Mouse (Mus musculus) heart, embryonic 14.5 days (tissue): ENCODE measurements around the gene Fermt2. TPM values are rescaled to one million over a fixed set of nuclear protein-coding genes. Genes with fewer than 3 reads are reported as not detected.

Experiments used
- ATAC-seq: fragments of 200-750 bp; cut with Nextera tagmentation; 2 replicates; pipeline ENCODE4 v1.8.0; 2017; ENCODE audit warnings: low read depth, moderate TSS enrichment; ENCODE audit not compliant: insufficient number of reproducible peaks, insufficient read depth, low FRiP score
- H3K27ac ChIP-seq, 2 experiments: fragments of 200-500 bp in 1 of 2; fragments of 300-500 bp in 1 of 2; sonication (generic) in 1 of 2; replicated peaks in 1 of 2; 2 replicates each; pipeline ENCODE4 v1.5.1; 2012 to 2014; ENCODE audit warnings: low read depth in 2 of 2, low read length in 2 of 2, control low read depth in 1 of 2, mild to moderate bottlenecking in 1 of 2, mixed read lengths in 1 of 2; ENCODE audit not compliant: control insufficient read depth in 1 of 2, insufficient read depth in 1 of 2
- H3K27me3 ChIP-seq: fragments of 300-500 bp; sonication (generic); 2 replicates; pipeline ENCODE4 v1.6.1; 2014; ENCODE audit warnings: mild to moderate bottlenecking, low read length, control low read depth; ENCODE audit not compliant: control insufficient read depth, insufficient read depth
- H3K36me3 ChIP-seq: fragments of 300-500 bp; sonication (generic); 2 replicates; pipeline ENCODE4 v1.6.1; 2014; ENCODE audit warnings: mild to moderate bottlenecking, control low read depth, low read length, mixed read lengths; ENCODE audit not compliant: control insufficient read depth, insufficient read depth
- H3K4me1 ChIP-seq, 2 experiments: fragments of 200-500 bp in 1 of 2; fragments of 300-500 bp in 1 of 2; sonication (generic) in 1 of 2; 2 replicates each; pipeline ENCODE4 v1.6.1; 2012 to 2014; ENCODE audit warnings: low read length in 2 of 2, control low read depth in 1 of 2, mixed read lengths in 1 of 2; ENCODE audit not compliant: control insufficient read depth in 2 of 2, insufficient read depth in 2 of 2
- H3K4me2 ChIP-seq: fragments of 300-500 bp; sonication (generic); 2 replicates; pipeline ENCODE4 v1.6.1; 2014; ENCODE audit warnings: mild to moderate bottlenecking, low read length
- H3K4me3 ChIP-seq, 2 experiments: fragments of 200-500 bp in 1 of 2; fragments of 300-500 bp in 1 of 2; sonication (generic) in 1 of 2; 2 replicates each; pipeline ENCODE4 v1.5.1; 2012 to 2014; ENCODE audit warnings: low read length in 2 of 2, mild to moderate bottlenecking in 2 of 2, control low read depth in 1 of 2, low read depth in 1 of 2, moderate library complexity in 1 of 2; ENCODE audit not compliant: control insufficient read depth in 1 of 2, insufficient read depth in 1 of 2
- H3K9ac ChIP-seq: fragments of 300-500 bp; sonication (generic); 2 replicates; pipeline ENCODE4 v1.6.1; 2014; ENCODE audit warnings: mild to moderate bottlenecking, low read length
- H3K9me3 ChIP-seq: fragments of 300-500 bp; sonication (generic); 2 replicates; pipeline ENCODE4 v1.6.1; 2016; ENCODE audit warnings: low read length, control low read depth; ENCODE audit not compliant: control insufficient read depth
- WGBS: fragments of 180-500 bp; shearing (Covaris S2); extraction: QIAGEN DNeasy Blood & Tissue Kit; methylation state at CpG from one replicate; pipeline ENCODE4 v1.1.7; 2014; 5-methylcytosine and 5-hydroxymethylcytosine counted together
- polyA plus RNA-seq: library from polyadenylated mRNA; unstranded; fragments of >200 nt; fragmentation: Nextera tagmentation; extraction: Ambion mirVana; gene quantifications from 2 replicates; pipeline ENCODE4 v1.2.1, GENCODE M21; 2014

The Fermt2 gene
- polyA plus RNA-seq, 1 experiment from 2014 or later: 228 TPM

DNA sequence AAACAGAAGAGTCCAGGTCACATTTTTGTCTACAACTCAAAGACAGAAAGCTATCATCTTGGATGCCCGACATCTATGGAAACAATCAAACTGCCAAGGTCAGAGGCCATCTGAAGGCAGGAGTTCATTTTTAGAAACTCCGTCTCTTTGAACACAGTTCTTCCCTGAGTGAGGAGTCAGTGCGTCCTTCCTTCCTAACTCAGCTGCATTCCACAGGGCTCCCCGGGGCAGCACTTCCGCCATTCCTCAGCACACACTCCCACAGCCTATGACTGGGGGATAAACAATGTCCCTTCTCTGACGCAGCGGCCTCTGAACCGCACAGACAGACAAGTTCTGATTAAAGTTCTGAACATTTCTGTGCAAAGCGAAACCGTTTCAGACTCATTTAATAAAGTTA, 66.3 kb downstream of the Fermt2 start:
- Histone ChIP-seq H3K27ac (peak overlapping the region; percentile 68 to 81), H3K9me3 (no peaks in the 10 kb centered on the region), H3K4me2 (peak overlapping the region; percentile 19), H3K4me1 (peaks cover 4 to 22% of the 10 kb centered on the region in 2 experiments), H3K9ac (peak overlapping the region; percentile 47; the same call in 1 of the 2 replicates), H3K4me3 (no peak overlapping the region), H3K36me3 (peaks cover 91% of the 10 kb centered on the region), H3K27me3 (no peaks in the 10 kb centered on the region)
- 5% methylated on average over 10 of the region's 10 CpGs for WGBS
- peak; percentile 74 for ATAC-seq

GRCm38 (mm10) chr14:45462875-45463475, 66.9 kb downstream of the Fermt2 start:
- H3K9ac ChIP-seq: peak overlapping the region; percentile 47; the same call in 1 of the 2 replicates

DNA sequence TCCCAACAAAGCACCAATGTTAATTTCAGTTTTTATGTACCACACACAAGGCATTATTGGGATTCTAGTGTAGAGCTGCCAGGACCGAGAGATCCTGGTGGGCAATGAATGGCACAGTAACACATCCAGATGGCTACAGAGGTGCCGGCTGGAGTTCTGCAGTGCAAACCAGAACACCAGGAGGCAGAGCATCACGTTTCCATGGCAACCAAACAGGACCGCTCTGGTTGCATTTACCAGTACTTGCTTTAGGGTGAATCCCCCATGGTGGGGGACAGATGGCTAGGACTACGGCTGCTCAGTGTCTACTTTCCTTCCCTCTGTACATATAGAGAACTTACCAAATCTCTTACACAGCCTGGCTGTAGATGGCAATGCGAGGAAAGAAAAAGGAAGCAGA, 67.5 kb downstream of the Fermt2 start:
- Histone ChIP-seq H3K27ac (no peak overlapping the region), H3K9me3 (no peaks in the 10 kb centered on the region), H3K4me3 (no peak overlapping the region), H3K36me3 (peaks cover 94% of the 10 kb centered on the region), H3K9ac (no peak overlapping the region), H3K27me3 (no peaks in the 10 kb centered on the region), H3K4me2 (no peak overlapping the region), H3K4me1 (peaks cover 4 to 24% of the 10 kb centered on the region in 2 experiments)
- WGBS: 68% methylated on average over 6 of the region's 6 CpGs
- ATAC-seq: no peak

More at GRCm38 (mm10) chr14:45462875-45463475, 66.9 kb downstream of the Fermt2 start:
- no peaks in the 10 kb centered on the region for H3K9me3 ChIP-seq
- H3K27me3 ChIP-seq: no peaks in the 10 kb centered on the region
- WGBS: 63% methylated on average over 10 of the region's 10 CpGs
- H3K36me3 ChIP-seq: peaks cover 94% of the 10 kb centered on the region
- peaks cover 4 to 22% of the 10 kb centered on the region in 2 experiments for H3K4me1 ChIP-seq
- H3K27ac ChIP-seq: peak overlapping the region; percentile 68 to 81
- no peak overlapping the region for H3K4me3 ChIP-seq
- no peak overlapping the region for H3K4me2 ChIP-seq
- no peak for ATAC-seq

- Histone ChIP-seq H3K27me3 (no peaks in the 10 kb centered on the region), H3K4me3 (no peak overlapping the region), H3K36me3 (peaks cover 91% of the 10 kb centered on the region), H3K27ac (no peak overlapping the region), H3K9ac (no peak overlapping the region), H3K4me2 (no peak overlapping the region), H3K4me1 (peaks cover 6 to 24% of the 10 kb centered on the region in 2 experiments), H3K9me3 (no peaks in the 10 kb centered on the region)
- ATAC-seq: no peak
- 95% methylated on average over 6 of the region's 6 CpGs for WGBS
Measured at GRCm38 (mm10) chr14:45461945-45462344, 68.0 kb downstream of the Fermt2 start.

GRCm38 (mm10) chr14:45460491-45460890, 69.4 kb downstream of the Fermt2 start:
- H3K9ac ChIP-seq: no peak overlapping the region
- H3K27ac ChIP-seq: no peak overlapping the region
- no peak for ATAC-seq
- 89% methylated on average over 10 of the region's 10 CpGs for WGBS
- no peak overlapping the region for H3K4me2 ChIP-seq
- peaks cover 15 to 33% of the 10 kb centered on the region in 2 experiments for H3K4me1 ChIP-seq
- H3K27me3 ChIP-seq: no peaks in the 10 kb centered on the region
- peaks cover 78% of the 10 kb centered on the region for H3K36me3 ChIP-seq
- no peaks in the 10 kb centered on the region for H3K9me3 ChIP-seq
- H3K4me3 ChIP-seq: no peak overlapping the region

GRCm38 (mm10) chr14:45459877-45460276, 70.0 kb downstream of the Fermt2 start:
- H3K27ac ChIP-seq: no peak overlapping the region
- no peaks in the 10 kb centered on the region for H3K9me3 ChIP-seq
- H3K9ac ChIP-seq: no peak overlapping the region
- WGBS: 94% methylated on average over 14 of the region's 14 CpGs
- peaks cover 17 to 33% of the 10 kb centered on the region in 2 experiments for H3K4me1 ChIP-seq
- no peak for ATAC-seq
- H3K4me2 ChIP-seq: no peak overlapping the region
- no peaks in the 10 kb centered on the region for H3K27me3 ChIP-seq
- no peak overlapping the region for H3K4me3 ChIP-seq
- peaks cover 73% of the 10 kb centered on the region for H3K36me3 ChIP-seq

DNA sequence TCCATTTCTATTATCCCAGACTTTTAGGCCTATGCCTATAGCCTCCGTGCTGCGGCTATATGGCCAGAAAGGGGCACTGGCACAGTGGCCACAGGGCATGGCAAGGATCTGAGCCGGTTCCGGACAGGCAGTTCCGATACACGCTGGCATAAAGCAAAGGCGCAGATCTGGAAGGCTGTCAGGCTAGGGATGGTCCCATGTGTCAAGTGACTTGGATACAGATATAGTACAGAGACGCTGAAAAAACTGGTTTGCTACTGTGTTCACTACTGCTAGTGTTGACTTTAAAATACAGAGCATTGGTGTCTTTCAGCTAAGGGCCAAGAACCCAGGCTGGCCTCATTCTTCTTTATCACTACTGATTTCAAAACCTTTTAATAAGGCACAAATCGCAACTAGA, 72.9 kb downstream of the Fermt2 start:
- no peak overlapping the region for H3K4me3 ChIP-seq
- H3K27me3 ChIP-seq: no peaks in the 10 kb centered on the region
- no peak for ATAC-seq
- H3K27ac ChIP-seq: peak overlapping the region; percentile 73 to 74
- 52% methylated on average over 9 of the region's 9 CpGs for WGBS
- H3K4me2 ChIP-seq: no peak overlapping the region
- no peaks in the 10 kb centered on the region for H3K9me3 ChIP-seq
- peaks cover 49% of the 10 kb centered on the region for H3K36me3 ChIP-seq
- H3K4me1 ChIP-seq: peaks cover 33 to 40% of the 10 kb centered on the region in 2 experiments
- no peak overlapping the region for H3K9ac ChIP-seq

GRCm38 (mm10) chr14:45456502-45456846, 73.4 kb downstream of the Fermt2 start:
- H3K27ac ChIP-seq: peak overlapping the region; percentile 55 to 81; a peak in 3 of 4 replicates

More at GRCm38 (mm10) chr14:45456502-45456846, 73.4 kb downstream of the Fermt2 start:
- no peaks in the 10 kb centered on the region for H3K27me3 ChIP-seq
- WGBS: 0% methylated on average over 1 of the region's 1 CpGs
- H3K9me3 ChIP-seq: no peaks in the 10 kb centered on the region
- no peak overlapping the region for H3K4me3 ChIP-seq
- H3K4me2 ChIP-seq: no peak overlapping the region
- H3K9ac ChIP-seq: no peak overlapping the region
- peak; percentile 52 for ATAC-seq
- H3K4me1 ChIP-seq: peaks cover 35 to 44% of the 10 kb centered on the region in 2 experiments
- peaks cover 43% of the 10 kb centered on the region for H3K36me3 ChIP-seq
